30 mouse cellular contexts compared by ENCODE assay signal in the genomic region with DNA sequence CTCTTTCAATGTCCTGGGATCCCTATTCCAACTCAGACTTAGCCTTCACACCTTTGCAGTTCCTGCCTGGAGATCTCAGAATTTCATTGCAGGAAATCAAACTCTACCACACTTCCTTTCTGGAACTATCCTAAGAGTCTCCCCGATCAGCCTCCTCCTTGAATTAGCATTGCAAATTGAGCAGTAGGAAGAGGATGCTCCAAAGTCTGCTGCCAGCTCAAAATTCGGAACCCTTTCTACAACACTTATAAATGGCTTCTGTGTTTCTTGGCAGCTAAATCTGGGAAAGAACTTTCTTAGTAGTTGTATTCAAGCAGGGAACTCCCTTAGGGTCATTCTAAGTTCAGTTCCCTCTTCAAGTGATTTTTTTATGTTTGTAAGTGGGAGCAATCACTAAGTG. TPM values are rescaled to one million over a fixed set of nuclear protein-coding genes. Genes with fewer than 3 reads are reported as not detected.
A peak's percentile ranks its signal among the peaks of the same experiment; 100 is the strongest.
DNase-seq lines count a peak whose midpoint lies in the region; ATAC-seq and TF ChIP-seq lines count a peak whose summit lies in the region.
"Had no signal": no experiment of that assay in that cellular context is flagged by ENCODE, and none has a peak within 500 bp of the region (broad histone marks: within the 10 kb centered on the region; RNA-seq: fewer than 3 reads in every experiment).

No protein-coding gene starts in this region.

- H3K4me1 ChIP-seq in forebrain, postnatal 0 days (ENCODE audit: insufficient read depth), result no peaks in the 10 kb centered on the region
- H3K4me1 ChIP-seq in forebrain, embryonic 16.5 days (replicated peaks; ENCODE audit: control insufficient read depth, insufficient read depth, low read length), result no peaks in the 10 kb centered on the region
- H3K4me1 ChIP-seq in heart, embryonic 10.5 days, result no peaks in the 10 kb centered on the region
- H3K4me1 ChIP-seq in liver, embryonic 11.5 days (replicated peaks; ENCODE audit: control insufficient read depth, insufficient read depth, low read length), result no peaks in the 10 kb centered on the region
- H3K4me1 ChIP-seq: forebrain, embryonic 13.5 days; heart, embryonic 12.5 days; hindbrain, embryonic 13.5 days; liver, embryonic 13.5 days; megakaryocyte, embryonic 14.5 days; midbrain, embryonic 12.5 days; neural tube, embryonic 13.5 days had no signal

- peak; percentile 38 for DNase-seq in forebrain, postnatal 0 days
- DNase-seq in layer of hippocampus, adult 9-11 months, result peak; percentile 5
- DNase-seq in layer of hippocampus, postnatal 36 days, result no peak
- DNase-seq in R1 (ENCODE audit: low read depth, low spot score), result peak; percentile 2
- peak; percentile 8 to 19 for DNase-seq in left cerebral cortex, postnatal 36 days (ENCODE audit: low spot score in 2 of 2)
- no peak for DNase-seq in heart, embryonic 10.5 days (ENCODE audit: low spot score)
- no peak for DNase-seq in liver, embryonic 11.5 days (ENCODE audit: low spot score)
- DNase-seq: adrenal gland, postnatal 25 days; cerebellum, adult 18-20 months; cerebellum, postnatal 10 days; gastrocnemius, adult 2 months; gastrocnemius, postnatal 36 days; heart, adult 18-20 months; heart, postnatal 4 days; kidney, adult 9 months; kidney, postnatal 14 days; liver, embryonic 13.5 days; lung, adult 18-20 months; lung, postnatal 4 days; thymus, postnatal 4 days had no signal

- TF ChIP-seq CTCF in forebrain, postnatal 0 days (IDR thresholded peaks at IDR 0.05; ENCODE audit: low read depth), result no peak

- H3K9ac ChIP-seq in forebrain, postnatal 0 days, result no peak overlapping the region
- no peak overlapping the region for H3K9ac ChIP-seq in forebrain, embryonic 16.5 days (replicated peaks; ENCODE audit: low read depth, low read length)
- no peak overlapping the region for H3K9ac ChIP-seq in liver, embryonic 11.5 days (ENCODE audit: low read depth, low read length)
- H3K9ac ChIP-seq: forebrain, embryonic 13.5 days; heart, embryonic 12.5 days; hindbrain, embryonic 13.5 days; liver, embryonic 13.5 days; midbrain, embryonic 12.5 days; neural tube, embryonic 13.5 days had no signal

- no peaks in the 10 kb centered on the region for H3K36me3 ChIP-seq in forebrain, postnatal 0 days (ENCODE audit: insufficient read depth)
- H3K36me3 ChIP-seq in forebrain, embryonic 16.5 days (ENCODE audit: control insufficient read depth, insufficient read depth), result no peaks in the 10 kb centered on the region
- H3K36me3 ChIP-seq in heart, embryonic 10.5 days, result no peaks in the 10 kb centered on the region
- no peaks in the 10 kb centered on the region for H3K36me3 ChIP-seq in liver, embryonic 11.5 days (ENCODE audit: control insufficient read depth, insufficient read depth, low read length)
- H3K36me3 ChIP-seq: heart, embryonic 12.5 days; hindbrain, embryonic 13.5 days; liver, embryonic 13.5 days; midbrain, embryonic 12.5 days; neural tube, embryonic 13.5 days had no signal

- no peak overlapping the region for H3K27ac ChIP-seq in forebrain, postnatal 0 days (ENCODE audit: low read depth, low read length)
- no peak overlapping the region for H3K27ac ChIP-seq in forebrain, embryonic 16.5 days (ENCODE audit: low read length)
- H3K27ac ChIP-seq in heart, embryonic 10.5 days, result no peak overlapping the region
- H3K27ac ChIP-seq in liver, embryonic 11.5 days (ENCODE audit: low read depth, low read length), result no peak overlapping the region
- H3K27ac ChIP-seq: forebrain, embryonic 13.5 days; gastrocnemius, adult 2 months; hindbrain, embryonic 13.5 days; liver, embryonic 13.5 days; midbrain, embryonic 12.5 days; neural tube, embryonic 13.5 days had no signal

- H3K27me3 ChIP-seq in forebrain, postnatal 0 days (ENCODE audit: insufficient read depth, low read length), result no peaks in the 10 kb centered on the region
- no peaks in the 10 kb centered on the region for H3K27me3 ChIP-seq in forebrain, embryonic 16.5 days (replicated peaks; ENCODE audit: control insufficient read depth, insufficient read depth, low read length)
- H3K27me3 ChIP-seq in heart, embryonic 10.5 days (ENCODE audit: insufficient read depth, poor library complexity, severe bottlenecking), result no peaks in the 10 kb centered on the region
- H3K27me3 ChIP-seq in liver, embryonic 11.5 days (replicated peaks; ENCODE audit: control insufficient read depth, insufficient read depth, low read length), result no peaks in the 10 kb centered on the region
- H3K27me3 ChIP-seq: forebrain, embryonic 13.5 days; heart, embryonic 12.5 days; hindbrain, embryonic 13.5 days; liver, embryonic 13.5 days; megakaryocyte, embryonic 14.5 days; midbrain, embryonic 12.5 days; neural tube, embryonic 13.5 days had no signal

- no peak overlapping the region for H3K4me2 ChIP-seq in forebrain, postnatal 0 days (ENCODE audit: low read depth)
- no peak overlapping the region for H3K4me2 ChIP-seq in forebrain, embryonic 16.5 days (ENCODE audit: low read length)
- no peak overlapping the region for H3K4me2 ChIP-seq in liver, embryonic 11.5 days
- H3K4me2 ChIP-seq: forebrain, embryonic 13.5 days; heart, embryonic 12.5 days; hindbrain, embryonic 13.5 days; liver, embryonic 13.5 days; midbrain, embryonic 12.5 days; neural tube, embryonic 13.5 days had no signal

- H3K9me3 ChIP-seq in forebrain, postnatal 0 days (ENCODE audit: low read length), result no peaks in the 10 kb centered on the region
- H3K9me3 ChIP-seq in forebrain, embryonic 16.5 days (ENCODE audit: control insufficient read depth, low read length), result no peaks in the 10 kb centered on the region
- H3K9me3 ChIP-seq in heart, embryonic 10.5 days, result no peaks in the 10 kb centered on the region
- H3K9me3 ChIP-seq in liver, embryonic 11.5 days (ENCODE audit: control insufficient read depth, low read length), result no peaks in the 10 kb centered on the region
- H3K9me3 ChIP-seq: forebrain, embryonic 13.5 days; heart, embryonic 12.5 days; hindbrain, embryonic 13.5 days; liver, embryonic 13.5 days; megakaryocyte, embryonic 14.5 days; midbrain, embryonic 12.5 days; neural tube, embryonic 13.5 days had no signal

- WGBS in forebrain, postnatal 0 days, result 46% methylated on average over 2 of the region's 2 CpGs
- WGBS in forebrain, embryonic 16.5 days, result 44% methylated on average over 2 of the region's 2 CpGs
- 78% methylated on average over 2 of the region's 2 CpGs for WGBS in heart, embryonic 10.5 days
- 61% methylated on average over 2 of the region's 2 CpGs for WGBS in liver, embryonic 11.5 days

- intact Hi-C loops in left cerebral cortex, postnatal 36 days (cut with DNase I), result loop anchor here (10.0 kb wide), 1 partner anchor 943 kb away; no protein-coding TSS in a partner anchor

- ATAC-seq in forebrain, postnatal 0 days, result peak; percentile 29; the same call in 1 of the 2 replicates
- no peak for ATAC-seq in forebrain, embryonic 16.5 days
- no peak for ATAC-seq in liver, embryonic 11.5 days (replicated peaks; ENCODE audit: low FRiP score)
- ATAC-seq: forebrain, embryonic 13.5 days; intestine, embryonic 16.5 days; lung, postnatal 0 days had no signal

- no peak overlapping the region for H3K4me3 ChIP-seq in forebrain, postnatal 0 days (ENCODE audit: low read depth, low read length)
- H3K4me3 ChIP-seq in forebrain, embryonic 16.5 days (replicated peaks; ENCODE audit: low read length), result no peak overlapping the region
- H3K4me3 ChIP-seq in heart, embryonic 10.5 days, result no peak overlapping the region
- no peak overlapping the region for H3K4me3 ChIP-seq in liver, embryonic 11.5 days (ENCODE audit: low read depth, low read length)
- H3K4me3 ChIP-seq: forebrain, embryonic 13.5 days; gastrocnemius, adult 2 months; heart, embryonic 12.5 days; hindbrain, embryonic 13.5 days; liver, embryonic 13.5 days; megakaryocyte, embryonic 14.5 days; midbrain, embryonic 12.5 days; neural tube, embryonic 13.5 days had no signal

RNA-seq across cellular contexts. Expression of gene Cntn3, which starts 24.9 kb away (rescaled TPM):
- 10.3 and 10.7 TPM in 2 replicates for total RNA-seq in forebrain, postnatal 0 days (2014; rRNA removed)
- 1.5 and 2.6 TPM in 2 replicates for polyA plus RNA-seq in forebrain, postnatal 0 days (2015; fragmentation: Nextera tagmentation; extraction: Ambion mirVana)
- 2.1 and 2.7 TPM in 2 replicates for polyA plus RNA-seq in forebrain, embryonic 16.5 days (2015; fragmentation: Nextera tagmentation; extraction: Ambion mirVana)
- 10 to 100 TPM; 11.2 to 12.0 TPM for total RNA-seq in layer of hippocampus, postnatal 36 days (2021)
- total RNA-seq in left cerebral cortex, postnatal 36 days (2021), result 10 to 100 TPM; 27.0 to 27.2 TPM
- polyA plus RNA-seq in heart, embryonic 10.5 days (2016; fragmentation: Nextera tagmentation; extraction: Ambion mirVana), result 0.11 and 0.33 TPM in 2 replicates
- polyA plus RNA-seq in liver, embryonic 11.5 days (2014; fragmentation: Nextera tagmentation; extraction: Ambion mirVana), result 0.74 and 0.78 TPM in 2 replicates
- total RNA-seq: common myeloid progenitor, adult 5-6 weeks; gastrocnemius, adult 2 months; gastrocnemius, postnatal 36 days had no signal

Comparison
In these comparisons a context has a peak if more than half of its experiments do, and no peak if none do; other contexts are left out.
1. DNase-seq: peak in forebrain, postnatal 0 days (single experiment), layer of hippocampus, adult 9-11 months (single experiment), R1 (single experiment) and left cerebral cortex, postnatal 36 days (2 of 2); none in layer of hippocampus, postnatal 36 days (0 of 2), heart, embryonic 10.5 days (single experiment) and liver, embryonic 11.5 days (single experiment).